Mouse (Mus musculus) activated CD4-positive, CD25-positive, alpha-beta regulatory T cell (primary cell): ENCODE measurements around the gene Gm14403. TPM values are rescaled to one million over a fixed set of nuclear protein-coding genes. Genes with fewer than 3 reads are reported as not detected.

Source experiments
- polyA plus RNA-seq, 2 experiments: library from polyadenylated mRNA; unstranded; fragments of 100-300 nt; shearing (Covaris generic); gene quantifications; one replicate each; pipeline ENCODE4 v1.2.1; 2017

Gm14403 gene
- polyA plus RNA-seq = 1 to 10 TPM in 1 of 2 experiments, under 1 TPM in 1; 0.49 to 1.0 TPM

DNA sequence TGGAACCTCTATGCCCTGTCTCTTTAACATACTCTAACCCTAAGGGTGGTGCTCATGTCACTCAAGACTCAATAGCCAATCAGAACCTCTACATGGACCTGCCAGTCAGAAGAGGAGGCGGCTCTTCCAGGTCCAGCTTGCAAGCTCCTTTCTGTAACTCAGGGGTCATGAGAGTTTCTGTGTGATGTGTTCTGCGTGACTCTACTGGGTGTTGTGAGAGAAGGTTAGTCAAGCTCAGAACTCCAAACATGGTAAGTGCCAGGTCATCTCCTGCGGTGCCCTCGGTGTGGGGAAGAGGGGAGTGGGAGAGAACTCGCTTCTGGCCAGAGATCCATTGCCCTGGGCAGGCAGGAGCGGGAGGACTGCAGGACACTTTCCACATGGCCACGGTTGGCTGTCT is at the start of gene Gm14403:
Gene Gm14403, plus strand, starts transcription at position 149 of the 400 bp plus-strand sequence.

GRCm38 (mm10) chr2:177464676-177465075 is 33.3 kb upstream of the Gm14403 start, which contains the start of gene Zfp970:
Gene Zfp970, plus strand, starts transcription at chr2:177464733.

Other genes starting within 250 kb of the Gm14403 start
- not detected for gene Gm14409, start 231.2 kb upstream of the Gm14403 start, polyA plus RNA-seq
- under 1 TPM in 1 of 2 experiments, not detected in 1; 0.68 TPM for gene Gm14412, start 173.9 kb upstream of the Gm14403 start, polyA plus RNA-seq
- gene Gm14418, start 99.9 kb upstream of the Gm14403 start, polyA plus RNA-seq = under 1 TPM; 0.74 to 0.86 TPM
- 1 to 10 TPM; 4.7 to 5.9 TPM for gene Zfp970, start 33.5 kb upstream of the Gm14403 start, polyA plus RNA-seq
- not detected for gene Gm14406, start 80.0 kb downstream of the Gm14403 start, polyA plus RNA-seq